Mouse (Mus musculus): ENCODE results near the gene Ddx4.

Gene Ddx4

DNA sequence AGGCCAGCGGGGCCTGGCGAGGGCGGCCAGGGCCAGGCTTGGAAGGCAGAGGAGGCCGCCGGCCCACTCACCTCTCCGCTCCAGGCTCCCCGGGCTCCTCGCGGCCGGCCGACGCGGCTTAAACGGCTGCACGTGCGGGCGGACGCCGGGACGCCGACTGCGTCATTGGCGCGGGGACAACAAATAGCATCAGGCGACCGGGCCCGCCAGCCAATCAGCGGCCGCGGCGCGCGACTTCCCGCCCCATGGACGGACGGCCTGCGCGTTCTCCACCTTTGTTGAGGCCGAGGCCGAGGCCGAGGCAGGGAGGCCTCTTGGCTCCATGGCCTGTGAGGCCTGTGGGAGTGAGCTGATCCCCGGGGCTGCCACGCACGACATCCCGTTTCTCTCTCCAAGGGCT is at the start of gene Ddx4:
Gene Ddx4, minus strand, starts transcription at position 271 of the 400 bp plus-strand sequence.
- no peak for DNase-seq (ENCODE audit: low read depth)

DNA sequence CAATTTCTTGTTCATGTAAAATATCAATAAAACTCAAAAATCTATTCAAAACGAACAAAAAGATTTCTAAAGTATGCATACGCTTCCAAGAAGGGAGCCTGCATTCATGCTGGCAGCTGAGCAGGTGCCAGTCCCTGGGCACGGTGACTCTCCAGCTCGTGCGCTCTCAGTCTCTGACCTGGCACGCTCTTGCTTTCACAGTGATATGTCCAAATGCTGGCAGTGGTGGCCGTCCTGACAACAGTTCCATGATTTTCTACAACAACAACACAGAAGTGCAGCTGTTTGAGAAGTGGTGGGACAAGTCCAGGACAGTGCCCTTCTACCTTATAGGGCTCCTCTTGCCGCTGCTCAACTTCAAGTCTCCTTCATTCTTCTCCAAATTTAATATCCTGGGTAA is 49.0 kb upstream of the Ddx4 start:
- DNase-seq (ENCODE audit: low read depth), result no peak

DNA sequence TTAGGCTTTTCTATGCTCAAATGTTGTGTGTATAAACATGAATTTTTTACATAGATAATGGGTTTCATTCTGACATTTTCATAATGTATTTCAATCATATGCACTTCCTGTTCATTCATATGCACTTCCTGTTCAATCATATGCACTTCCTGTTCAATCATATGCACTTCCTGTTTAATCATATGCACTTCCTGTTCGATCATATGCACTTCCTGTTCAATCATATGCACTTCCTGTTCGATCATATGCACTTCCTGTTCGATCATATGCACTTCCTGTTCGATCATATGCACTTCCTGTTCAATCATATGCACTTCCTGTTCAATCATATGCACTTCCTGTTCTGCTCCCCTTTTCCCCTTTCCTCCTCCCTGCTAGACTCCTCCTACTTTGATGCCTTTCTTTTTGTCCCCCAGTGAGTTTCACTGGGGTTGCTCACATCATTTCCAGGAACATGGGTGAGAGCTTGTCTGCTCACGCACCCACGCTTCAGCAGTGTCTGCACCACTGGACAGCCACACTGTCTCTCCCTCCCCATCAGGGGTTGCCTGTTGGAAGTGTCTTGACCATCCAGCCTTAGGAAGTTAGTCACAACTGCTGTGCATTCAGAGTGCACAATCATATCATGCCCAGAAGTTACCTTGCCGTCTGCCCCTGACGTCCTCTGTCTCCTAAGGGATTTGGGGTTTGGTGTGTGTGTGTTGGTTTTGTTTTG is 43.4 kb upstream of the Ddx4 start:
- DNase-seq (ENCODE audit: low read depth), result no peak

DNA sequence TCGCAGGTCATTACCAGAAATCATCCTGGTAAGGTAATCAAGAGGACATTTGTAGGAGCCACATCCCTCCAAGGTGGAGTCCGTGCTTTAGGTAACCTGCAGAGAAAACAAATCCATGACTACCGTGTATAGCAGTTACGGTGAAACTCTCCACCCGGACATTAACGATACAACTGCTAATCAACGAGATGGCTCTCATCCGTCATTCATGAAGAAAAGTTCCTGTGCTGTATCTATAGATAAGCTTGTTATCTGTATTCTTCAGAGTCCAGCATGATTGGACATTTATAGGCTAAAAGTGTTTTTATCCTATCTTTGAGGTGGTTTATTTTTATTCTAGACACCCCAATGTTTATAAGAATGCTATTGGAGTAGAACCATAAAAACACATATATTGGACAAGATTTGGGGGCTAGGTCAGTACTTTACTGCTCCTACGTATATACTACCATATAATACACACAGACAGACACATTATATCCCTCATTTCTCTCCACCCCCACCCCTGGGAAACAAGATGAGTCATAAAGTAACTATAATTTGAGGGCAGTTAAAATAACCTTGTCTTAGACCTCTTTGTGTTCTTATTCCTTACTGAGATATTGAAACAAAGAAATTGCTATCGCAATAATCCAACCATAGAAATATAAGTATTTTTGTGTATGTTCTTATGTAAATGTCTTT is 40.7 kb upstream of the Ddx4 start:
- peak; percentile 19 for DNase-seq (ENCODE audit: low read depth)

DNA sequence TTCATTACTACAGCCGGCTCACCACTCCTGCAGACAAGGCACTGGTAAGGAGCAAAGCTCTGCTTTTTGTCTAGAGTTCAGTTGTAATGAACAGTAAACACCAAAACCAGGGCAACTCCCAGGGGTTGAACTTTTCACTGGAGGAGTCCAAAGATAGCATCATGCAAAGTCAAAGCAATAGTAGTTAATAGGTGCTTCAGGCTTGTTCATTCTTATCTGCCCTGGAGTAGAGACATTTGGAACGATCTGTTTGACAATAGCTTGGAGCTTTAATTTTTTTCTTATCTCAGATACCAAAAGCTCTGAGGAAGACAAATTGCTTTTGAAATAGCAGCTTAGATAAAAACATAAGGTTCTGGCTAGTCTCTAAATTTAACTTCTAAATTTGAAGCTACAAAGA is 33.9 kb upstream of the Ddx4 start:
- no peak for DNase-seq (ENCODE audit: low read depth)

DNA sequence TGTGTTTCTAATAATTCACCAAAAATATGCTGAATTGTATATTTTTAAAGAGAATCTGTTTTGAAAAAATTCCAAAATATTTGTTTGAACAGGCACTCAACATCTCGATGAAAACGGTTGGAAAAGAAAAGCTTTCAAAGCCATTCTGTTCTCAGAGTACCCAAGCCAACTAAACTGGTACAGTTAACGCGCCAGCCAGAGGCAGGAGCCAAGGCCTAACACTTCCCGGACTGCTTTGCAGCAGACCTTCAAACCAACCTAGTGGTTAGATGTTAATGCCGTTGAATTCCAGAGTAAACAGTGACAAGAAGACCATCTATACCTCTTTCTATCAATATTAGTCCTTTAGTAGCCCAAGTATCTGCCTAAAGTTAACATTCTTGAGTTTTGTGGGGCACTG is 31.7 kb upstream of the Ddx4 start:
- no peak for DNase-seq (ENCODE audit: low read depth)

DNA sequence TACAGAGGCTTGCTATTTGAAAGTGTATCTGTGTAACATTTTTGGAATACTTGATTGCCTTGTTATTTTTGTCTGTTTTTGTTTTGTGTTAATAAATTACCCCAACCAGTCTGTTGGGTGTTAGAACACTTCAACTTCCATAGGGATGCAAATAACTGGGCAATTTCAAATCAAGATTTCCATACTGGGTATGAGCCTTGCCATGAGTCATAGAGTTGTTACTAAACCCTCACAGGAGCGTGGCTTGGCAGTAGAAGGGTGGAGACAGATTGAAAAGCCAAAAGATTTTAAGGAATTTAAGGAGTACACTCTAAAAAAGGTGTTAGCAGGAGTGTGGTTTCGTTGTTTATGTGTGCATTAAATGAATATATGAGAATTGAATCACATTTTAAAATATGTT is 31.0 kb upstream of the Ddx4 start:
- DNase-seq (ENCODE audit: low read depth), result no peak

GRCm38 (mm10) chr13:112678154-112678553 is 25.9 kb upstream of the Ddx4 start:
- peak; percentile 50 for DNase-seq (ENCODE audit: low read depth)

DNA sequence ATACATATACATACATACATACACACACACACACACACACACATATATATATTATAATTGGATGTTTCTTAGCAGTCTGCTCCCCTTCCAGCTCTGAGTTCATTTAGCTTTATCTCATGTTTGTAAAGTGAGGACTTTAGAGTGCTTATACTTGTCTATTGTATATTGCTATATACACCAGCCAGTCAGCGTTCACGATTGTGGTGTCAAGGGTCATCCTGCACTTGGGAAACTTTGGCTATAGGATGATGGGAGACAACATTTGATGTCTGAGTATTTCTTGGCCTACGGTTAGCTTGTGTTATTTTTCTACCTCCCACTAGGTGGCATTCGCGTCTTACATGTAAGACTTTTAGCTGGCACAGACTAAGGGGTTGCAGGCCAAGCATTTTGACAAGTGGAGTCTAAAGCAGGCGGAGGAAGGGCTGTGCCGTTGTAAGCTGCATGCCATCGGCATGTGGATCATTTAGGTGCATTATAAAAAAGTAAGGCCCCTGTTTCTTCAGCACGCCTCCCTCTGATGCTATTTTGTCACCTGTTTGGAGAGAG is 21.7 kb upstream of the Ddx4 start:
- peak; percentile 83 for DNase-seq (ENCODE audit: low read depth)

- DNase-seq (ENCODE audit: low read depth), result peak; percentile 7
Observed at GRCm38 (mm10) chr13:112672797-112673196, 20.5 kb upstream of the Ddx4 start.

GRCm38 (mm10) chr13:112671708-112672107 is 19.4 kb upstream of the Ddx4 start:
- no peak for DNase-seq (ENCODE audit: low read depth)

- no peak for DNase-seq (ENCODE audit: low read depth)
Observed at GRCm38 (mm10) chr13:112667215-112667614, 14.9 kb upstream of the Ddx4 start.

GRCm38 (mm10) chr13:112666433-112667024 is 14.3 kb upstream of the Ddx4 start:
- no peak for DNase-seq (ENCODE audit: low read depth)

DNA sequence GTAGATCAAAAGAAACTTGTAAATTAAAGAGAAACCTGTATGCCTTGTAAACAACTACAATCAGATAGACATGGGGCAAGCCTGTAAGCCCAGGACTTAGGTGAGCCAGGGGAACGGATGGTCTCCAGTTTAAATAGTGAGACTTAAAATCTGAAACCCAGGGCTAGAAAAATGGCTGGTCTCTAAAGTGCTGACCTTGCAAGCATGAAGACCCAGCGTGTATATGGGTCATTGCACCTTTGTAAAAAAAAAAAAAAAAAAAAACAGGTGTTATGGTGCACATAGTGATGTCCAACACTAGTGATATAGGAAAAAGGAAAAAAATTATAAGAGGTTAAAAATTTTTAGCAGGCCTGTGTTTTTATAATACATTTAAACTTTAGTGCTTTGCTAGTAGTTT is 9.4 kb upstream of the Ddx4 start:
- DNase-seq (ENCODE audit: low read depth), result no peak

DNA sequence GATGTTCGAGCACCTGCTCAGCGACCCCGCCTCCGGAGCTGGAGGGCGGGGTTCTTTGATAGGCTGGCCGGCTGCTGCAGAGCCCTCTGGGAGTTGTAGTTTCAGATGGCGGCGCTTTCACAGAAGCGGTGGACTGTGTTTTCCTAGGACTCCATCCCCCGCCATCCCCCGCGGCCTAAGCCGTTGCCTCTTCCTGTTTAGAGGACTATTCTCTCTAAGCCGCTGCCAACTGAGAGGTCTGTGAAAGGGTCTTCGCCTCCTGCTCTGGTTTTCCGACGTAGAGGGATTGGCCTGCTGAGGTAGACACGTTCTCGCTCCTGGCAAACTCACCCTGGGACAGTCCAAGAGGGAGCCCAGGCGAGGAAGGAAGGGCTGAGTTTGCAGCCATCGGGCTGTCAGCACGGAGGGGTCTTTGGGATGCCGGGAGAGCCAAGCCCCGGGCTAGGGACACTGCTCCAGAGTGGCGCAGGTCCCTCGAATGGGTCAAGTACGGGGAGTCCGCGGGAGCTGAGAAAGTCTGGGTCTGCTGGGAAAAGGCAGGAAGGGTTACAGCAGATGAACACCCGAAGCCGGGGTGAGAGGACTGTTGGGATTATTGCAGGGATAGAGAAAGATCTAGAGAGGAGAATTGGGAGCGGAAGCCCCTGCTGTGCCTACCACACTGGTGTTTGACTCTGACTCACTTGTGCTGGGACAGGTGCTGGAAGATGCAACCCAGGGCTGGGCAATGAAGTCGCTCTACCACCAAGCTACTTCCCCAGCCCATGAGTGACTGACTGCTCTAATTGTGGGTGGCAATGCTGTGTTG is 8.5 kb upstream of the Ddx4 start, which contains the start of gene Slc38a9:
Gene Slc38a9, plus strand, starts transcription at position 178 of the 808 bp plus-strand sequence.
- DNase-seq (ENCODE audit: low read depth), result peak; percentile 92

DNA sequence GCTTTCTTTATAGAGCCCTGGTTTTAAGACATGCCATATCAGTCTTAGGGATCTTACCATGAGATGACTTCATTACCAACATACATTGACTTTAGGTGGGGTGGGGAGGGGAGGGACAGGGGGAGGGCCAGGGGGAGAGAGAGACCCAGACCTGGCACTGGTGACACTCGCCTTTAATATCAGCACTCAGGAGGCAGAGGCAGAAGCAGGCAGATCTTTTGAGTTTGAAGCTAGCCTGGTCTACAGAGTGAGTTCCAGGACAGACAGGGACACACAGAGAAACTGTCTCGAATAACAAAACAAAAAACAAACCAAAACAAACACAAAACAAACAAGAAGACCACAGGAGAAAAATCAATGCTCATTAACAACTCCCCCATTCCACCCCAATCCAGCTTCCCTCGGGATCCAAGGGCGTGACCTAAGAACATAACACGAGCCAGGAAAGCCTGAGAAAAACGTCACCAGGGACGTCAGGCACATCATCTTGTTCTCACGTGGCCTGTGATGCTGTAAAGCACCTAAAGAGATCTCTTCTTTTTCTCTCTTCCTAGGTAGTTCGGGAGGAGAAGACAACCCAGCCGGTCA is 7.8 kb upstream of the Ddx4 start:
- DNase-seq (ENCODE audit: low read depth), result no peak

- DNase-seq (ENCODE audit: low read depth), result no peak
Observed at GRCm38 (mm10) chr13:112651183-112651582, 1.1 kb downstream of the Ddx4 start.

GRCm38 (mm10) chr13:112645529-112646186 is 6.6 kb downstream of the Ddx4 start:
- DNase-seq (ENCODE audit: low read depth), result no peak

DNA sequence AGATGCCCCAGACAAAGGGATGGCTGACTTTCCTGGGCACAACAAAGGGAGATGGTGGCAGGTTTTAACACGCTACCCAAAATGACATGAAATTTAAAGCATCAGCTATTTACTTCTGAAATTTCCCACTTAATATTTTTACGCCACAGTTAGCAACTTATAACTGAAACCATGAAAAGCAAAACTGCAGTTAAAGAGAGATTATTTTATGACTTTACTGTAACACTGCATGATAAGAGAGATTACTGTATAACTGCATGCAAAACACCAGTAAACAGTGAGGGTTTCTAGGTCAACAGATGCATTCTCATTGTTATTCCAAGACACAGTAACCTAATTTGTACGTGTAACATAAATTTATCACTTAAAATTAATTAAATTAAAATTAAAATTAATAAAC is 7.3 kb downstream of the Ddx4 start:
- DNase-seq (ENCODE audit: low read depth), result no peak

GRCm38 (mm10) chr13:112642897-112643296 is 9.4 kb downstream of the Ddx4 start:
- DNase-seq (ENCODE audit: low read depth), result peak; percentile 18

GRCm38 (mm10) chr13:112639111-112639510 is 13.2 kb downstream of the Ddx4 start:
- no peak for DNase-seq (ENCODE audit: low read depth)

Measured in 416B (cell line).